In genomic region chr9:124424542-124425410, GRCm38 (mm10) we compare ENCODE assay signal across 8 mouse cellular contexts. TPM values are rescaled to one million over a fixed set of nuclear protein-coding genes. Genes with fewer than 3 reads are reported as not detected.
DNase-seq lines count a peak whose midpoint lies in the region; ATAC-seq and TF ChIP-seq lines count a peak whose summit lies in the region.

No protein-coding gene starts in this region.

- peak overlapping the region; percentile 73 for H3K4me3 ChIP-seq in bone marrow macrophage, adult 2 months (ENCODE audit: insufficient read depth, low read length)
- H3K4me3 ChIP-seq in embryonic fibroblast, embryonic 13.5 days (ENCODE audit: insufficient read depth, low read length) = peak overlapping the region; percentile 57
- peak overlapping the region; percentile 66 for H3K4me3 ChIP-seq in kidney, embryonic 14.5 days (ENCODE audit: low read length)
- H3K4me3 ChIP-seq in limb, embryonic 15.5 days = peak overlapping the region; percentile 66

- H3K4me1 ChIP-seq in bone marrow macrophage, adult 2 months (ENCODE audit: control insufficient read depth, insufficient read depth, low read length) = no peaks in the 10 kb centered on the region
- H3K4me1 ChIP-seq in embryonic fibroblast, embryonic 13.5 days (ENCODE audit: control insufficient read depth, insufficient read depth, low read length) = no peaks in the 10 kb centered on the region
- H3K4me1 ChIP-seq in kidney, embryonic 14.5 days (ENCODE audit: control insufficient read depth, insufficient read depth, low read length) = no peaks in the 10 kb centered on the region
- H3K4me1 ChIP-seq in limb, embryonic 15.5 days = no peaks in the 10 kb centered on the region

- no peaks in the 10 kb centered on the region for H3K27me3 ChIP-seq in kidney, embryonic 14.5 days (ENCODE audit: control insufficient read depth, insufficient read depth, low read length)
- no peaks in the 10 kb centered on the region for H3K27me3 ChIP-seq in limb, embryonic 15.5 days

- H3K27ac ChIP-seq in bone marrow macrophage, adult 2 months (ENCODE audit: insufficient read depth, low read depth, low read length) = peak overlapping the region; percentile 97
- peak overlapping the region; percentile 96 for H3K27ac ChIP-seq in embryonic fibroblast, embryonic 13.5 days (ENCODE audit: insufficient read depth, low read length)
- H3K27ac ChIP-seq in kidney, embryonic 14.5 days (ENCODE audit: low read depth, low read length) = peak overlapping the region; percentile 96
- peak overlapping the region; percentile 99 for H3K27ac ChIP-seq in limb, embryonic 15.5 days

- no peaks in the 10 kb centered on the region for H3K36me3 ChIP-seq in kidney, embryonic 14.5 days (ENCODE audit: control insufficient read depth, insufficient read depth, low read length)
- no peaks in the 10 kb centered on the region for H3K36me3 ChIP-seq in limb, embryonic 15.5 days

- H3K9ac ChIP-seq in kidney, embryonic 14.5 days (ENCODE audit: low read depth, low read length) = peak overlapping the region; percentile 76; the same call in 1 of the 2 replicates
- H3K9ac ChIP-seq in limb, embryonic 15.5 days = peak overlapping the region; percentile 58

- no peak for TF ChIP-seq POLR2A in bone marrow macrophage, adult 2 months (IDR thresholded peaks at IDR 0.05; ENCODE audit: borderline replicate concordance, low read depth, low read length)
- peak; percentile 47; the same call in 1 of the 2 replicates for TF ChIP-seq POLR2A in embryonic fibroblast, embryonic 13.5 days (IDR thresholded peaks at IDR 0.05; ENCODE audit: low read depth, low read length)

- peak; percentile 72 for ATAC-seq in kidney, embryonic 14.5 days (ENCODE audit: low FRiP score, low TSS enrichment)
- peak; percentile 79 for ATAC-seq in limb, embryonic 15.5 days (ENCODE audit: insufficient number of reproducible peaks, low FRiP score, low TSS enrichment, low read depth)

- peak; percentile 98 for DNase-seq in A20 (ENCODE audit: low read depth, low spot score)
- peak; percentile 99 for DNase-seq in heart, adult 9 months (ENCODE audit: low spot score in 2 of 2)
- DNase-seq in monocyte, adult 2 months (ENCODE audit: low read depth in 1 of 2, low spot score in 2 of 2) = peak; percentile 88 to 95
- peak; percentile 96 to 97 for DNase-seq in spleen, postnatal 36 days (ENCODE audit: low spot score in 2 of 2)

- TF ChIP-seq CTCF in bone marrow macrophage, adult 2 months (IDR thresholded peaks at IDR 0.05; ENCODE audit: low read depth, low read length) = no peak
- no peak for TF ChIP-seq CTCF in embryonic fibroblast, embryonic 13.5 days (IDR thresholded peaks at IDR 0.05; ENCODE audit: borderline replicate concordance, insufficient read depth, low read length)

- H3K4me2 ChIP-seq in kidney, embryonic 14.5 days (replicated peaks; ENCODE audit: low read depth, low read length) = peak overlapping the region; percentile 47
- H3K4me2 ChIP-seq in limb, embryonic 15.5 days = peak overlapping the region; percentile 72

- H3K9me3 ChIP-seq in kidney, embryonic 14.5 days (ENCODE audit: control insufficient read depth, low read length) = no peaks in the 10 kb centered on the region
- H3K9me3 ChIP-seq in limb, embryonic 15.5 days = no peaks in the 10 kb centered on the region

- under 1% methylated on average over 48 of the region's 48 CpGs for WGBS in kidney, embryonic 14.5 days
- under 1% methylated on average over 48 of the region's 48 CpGs for WGBS in limb, embryonic 15.5 days

RNA-seq across cellular contexts. Expression of gene Ppp2r3d, which starts 51.9 kb away (rescaled TPM):
- polyA plus RNA-seq in bone marrow macrophage, adult 2 months (2012; ENCODE audit: insufficient read depth, insufficient read length, missing spikeins) = 84.7 and 110 TPM in 2 replicates
- 44.5 and 50.0 TPM in 2 replicates for polyA plus RNA-seq in embryonic fibroblast, embryonic 13.5 days (2011; ENCODE audit: insufficient read length, low read depth, missing spikeins)
- polyA plus RNA-seq in kidney, embryonic 14.5 days (2014; fragmentation: Nextera tagmentation; extraction: Ambion mirVana) = 128 and 129 TPM in 2 replicates
- polyA plus RNA-seq in limb, embryonic 15.5 days (2015; fragmentation: Nextera tagmentation; extraction: Ambion mirVana) = 114 and 144 TPM in 2 replicates

Comparison
In these comparisons a context has a peak if more than half of its experiments do, and no peak if none do; other contexts are left out.
1. Peak in every context shown above with its lines: DNase-seq, ATAC-seq, H3K4me3 ChIP-seq and H3K27ac ChIP-seq.